Mouse (Mus musculus): ENCODE data around the gene Ulk4. TPM values are rescaled to one million over a fixed set of nuclear protein-coding genes. Genes with fewer than 3 reads are reported as not detected.
"Not testable (repeated sequence)": the region's sequence is repeated elsewhere in the genome, so short reads cannot be mapped to it uniquely, and the experiment has no call there.

The Ulk4 gene
- polyA plus RNA-seq, 1 experiment from 2014 or later: 213 TPM

DNA sequence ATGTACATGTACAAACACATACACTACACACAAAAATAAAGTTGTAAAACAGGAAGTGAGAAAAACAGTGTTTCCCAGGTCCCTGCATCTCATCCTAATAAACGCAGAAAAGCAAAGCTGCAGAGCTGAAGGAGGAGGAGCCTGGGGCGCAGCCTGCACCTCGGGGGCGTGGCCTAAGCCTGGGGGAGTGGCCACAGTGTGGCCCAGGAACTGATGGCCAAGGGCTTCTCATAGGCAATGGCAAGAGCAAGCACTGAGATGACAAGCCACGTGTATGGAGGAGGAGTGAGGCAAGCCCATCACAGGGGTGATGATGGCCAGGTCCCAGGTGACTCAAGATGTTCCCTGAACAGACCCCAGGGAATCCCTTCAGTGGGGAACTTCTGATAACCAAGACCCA, 35.2 kb downstream of the Ulk4 start:
- DNase-seq (ENCODE audit: low spot score) (no peak), ATAC-seq (replicated peaks; ENCODE audit: insufficient number of reproducible peaks, low FRiP score, low TSS enrichment, low read depth) (no peak)
- Histone ChIP-seq H3K27ac (replicated peaks; ENCODE audit: low read depth, low read length) (no peak overlapping the region), H3K4me2 (ENCODE audit: low read depth, low read length) (no peak overlapping the region), H3K27me3 (ENCODE audit: control insufficient read depth, insufficient read depth, low read length) (no peaks in the 10 kb centered on the region), H3K36me3 (replicated peaks; ENCODE audit: control insufficient read depth, insufficient read depth, low read depth, low read length) (no peaks in the 10 kb centered on the region), H3K9me3 (replicated peaks; ENCODE audit: control insufficient read depth, low read length) (no peaks in the 10 kb centered on the region), H3K9ac (replicated peaks; ENCODE audit: low read length) (no peak overlapping the region), H3K4me1 (ENCODE audit: control insufficient read depth, insufficient read depth, low read length) (no peaks in the 10 kb centered on the region), H3K4me3 (ENCODE audit: low read depth, low read length) (no peak overlapping the region)
- WGBS: 27% methylated on average over 5 of the region's 5 CpGs

DNA sequence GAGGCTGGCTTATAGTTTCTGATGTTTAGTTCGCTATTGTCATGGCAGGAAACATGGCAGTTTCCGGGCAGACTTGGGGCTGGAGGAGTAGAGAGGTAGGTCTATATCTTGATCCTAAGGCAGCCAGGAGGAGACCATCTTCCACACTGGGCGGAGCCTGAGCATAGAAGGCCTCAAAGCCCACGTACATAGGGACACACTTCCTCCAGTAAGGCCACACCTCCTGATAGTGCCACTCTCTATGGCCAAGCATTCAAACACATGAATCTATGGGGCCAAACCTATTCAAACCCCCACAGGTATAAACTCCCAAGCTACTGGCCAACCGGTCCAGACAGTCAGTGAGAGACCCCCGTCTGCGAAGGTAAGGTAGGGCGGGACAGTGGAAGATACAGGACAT, 35.6 kb downstream of the Ulk4 start:
- Histone ChIP-seq H3K9ac (replicated peaks; ENCODE audit: low read length) (no peak overlapping the region), H3K27ac (replicated peaks; ENCODE audit: low read depth, low read length) (no peak overlapping the region), H3K27me3 (ENCODE audit: control insufficient read depth, insufficient read depth, low read length) (no peaks in the 10 kb centered on the region), H3K4me1 (ENCODE audit: control insufficient read depth, insufficient read depth, low read length) (no peaks in the 10 kb centered on the region), H3K9me3 (replicated peaks; ENCODE audit: control insufficient read depth, low read length) (no peaks in the 10 kb centered on the region), H3K4me3 (ENCODE audit: low read depth, low read length) (no peak overlapping the region), H3K36me3 (replicated peaks; ENCODE audit: control insufficient read depth, insufficient read depth, low read depth, low read length) (no peaks in the 10 kb centered on the region), H3K4me2 (ENCODE audit: low read depth, low read length) (no peak overlapping the region)
- no peak for DNase-seq (ENCODE audit: low spot score)
- peak; percentile 52 for ATAC-seq (replicated peaks; ENCODE audit: insufficient number of reproducible peaks, low FRiP score, low TSS enrichment, low read depth)
- WGBS: 82% methylated on average over 8 of the region's 8 CpGs

DNA sequence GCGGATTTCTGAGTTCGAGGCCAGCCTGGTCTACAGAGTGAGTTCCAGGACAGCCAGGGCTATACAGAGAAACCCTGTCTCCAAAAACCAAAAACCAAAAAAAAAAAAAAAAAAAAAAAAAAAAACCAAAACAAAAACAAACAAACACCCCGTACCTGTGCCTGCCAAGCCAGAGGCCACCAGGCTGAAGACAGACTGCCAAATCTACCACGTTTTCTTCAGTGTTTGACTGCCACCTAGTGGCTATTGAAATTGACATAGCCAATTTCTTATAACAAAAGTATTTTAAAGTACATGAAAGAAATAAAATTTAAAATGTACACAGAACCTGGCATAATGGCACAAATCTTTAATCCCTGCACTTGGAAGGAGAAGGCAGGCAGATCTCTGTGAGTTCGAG, 36.8 kb downstream of the Ulk4 start:
- not testable (repeated sequence) for ATAC-seq (replicated peaks; ENCODE audit: insufficient number of reproducible peaks, low FRiP score, low TSS enrichment, low read depth); H3K27me3 ChIP-seq (ENCODE audit: control insufficient read depth, insufficient read depth, low read length); H3K9ac ChIP-seq (replicated peaks; ENCODE audit: low read length); H3K9me3 ChIP-seq (replicated peaks; ENCODE audit: control insufficient read depth, low read length); H3K36me3 ChIP-seq (replicated peaks; ENCODE audit: control insufficient read depth, insufficient read depth, low read depth, low read length); H3K4me3 ChIP-seq (ENCODE audit: low read depth, low read length); H3K4me2 ChIP-seq (ENCODE audit: low read depth, low read length); H3K4me1 ChIP-seq (ENCODE audit: control insufficient read depth, insufficient read depth, low read length); H3K27ac ChIP-seq (replicated peaks; ENCODE audit: low read depth, low read length)
- peak; percentile 88 for DNase-seq (ENCODE audit: low spot score)
- WGBS: 34% methylated on average over 4 of the region's 5 CpGs

DNA sequence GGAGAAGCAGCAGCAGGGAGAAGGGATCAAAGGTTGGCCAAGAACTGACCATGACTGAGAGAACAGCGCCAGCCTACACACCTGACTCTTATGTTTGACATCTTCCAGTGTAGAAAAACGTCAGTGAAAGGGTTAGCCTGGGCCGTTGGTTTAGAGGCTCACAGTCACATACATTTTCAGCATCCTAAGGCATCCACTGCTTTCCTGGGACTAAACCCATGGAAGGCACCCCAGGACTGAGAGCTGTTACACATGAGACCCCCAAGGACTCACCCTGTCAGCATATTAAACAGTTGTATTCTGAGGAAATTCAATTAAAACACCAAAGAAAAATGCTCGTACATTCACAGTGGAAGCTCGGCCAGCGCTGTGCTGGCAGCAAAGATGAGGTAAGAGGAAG, 37.4 kb downstream of the Ulk4 start:
- Histone ChIP-seq H3K9ac (replicated peaks; ENCODE audit: low read length) (no peak overlapping the region), H3K27ac (replicated peaks; ENCODE audit: low read depth, low read length) (no peak overlapping the region), H3K36me3 (replicated peaks; ENCODE audit: control insufficient read depth, insufficient read depth, low read depth, low read length) (no peaks in the 10 kb centered on the region), H3K4me1 (ENCODE audit: control insufficient read depth, insufficient read depth, low read length) (no peaks in the 10 kb centered on the region), H3K9me3 (replicated peaks; ENCODE audit: control insufficient read depth, low read length) (no peaks in the 10 kb centered on the region), H3K4me2 (ENCODE audit: low read depth, low read length) (no peak overlapping the region), H3K4me3 (ENCODE audit: low read depth, low read length) (no peak overlapping the region), H3K27me3 (ENCODE audit: control insufficient read depth, insufficient read depth, low read length) (no peaks in the 10 kb centered on the region)
- WGBS: 85% methylated on average over 6 of the region's 6 CpGs
- DNase-seq (ENCODE audit: low spot score) (no peak), ATAC-seq (replicated peaks; ENCODE audit: insufficient number of reproducible peaks, low FRiP score, low TSS enrichment, low read depth) (no peak)

DNA sequence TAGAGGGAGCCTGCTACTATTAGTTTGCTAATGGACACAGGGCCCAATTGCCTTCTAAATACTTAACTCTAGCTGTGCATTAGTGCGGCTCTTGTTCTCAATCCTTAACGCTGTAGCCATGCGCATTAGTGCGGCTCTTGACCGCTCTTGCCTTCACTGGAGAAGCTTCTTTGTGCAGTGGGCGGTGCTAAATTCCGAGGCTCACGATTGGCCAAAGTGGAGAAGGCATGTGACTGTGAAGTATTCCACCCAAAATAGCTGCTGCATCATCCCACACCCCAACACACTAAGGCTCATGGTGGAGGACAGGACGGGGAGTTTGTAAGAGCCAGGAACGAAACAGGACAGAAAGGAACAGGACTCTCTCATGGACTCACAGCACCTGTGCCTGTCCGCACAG, 58.4 kb downstream of the Ulk4 start:
- no peaks in the 10 kb centered on the region for H3K27me3 ChIP-seq (ENCODE audit: control insufficient read depth, insufficient read depth, low read length)
- H3K9me3 ChIP-seq (replicated peaks; ENCODE audit: control insufficient read depth, low read length): no peaks in the 10 kb centered on the region
- no peaks in the 10 kb centered on the region for H3K36me3 ChIP-seq (replicated peaks; ENCODE audit: control insufficient read depth, insufficient read depth, low read depth, low read length)
- H3K27ac ChIP-seq (replicated peaks; ENCODE audit: low read depth, low read length): no peak overlapping the region
- no peak overlapping the region for H3K4me2 ChIP-seq (ENCODE audit: low read depth, low read length)
- 80% methylated on average over 11 of the region's 11 CpGs for WGBS
- ATAC-seq (replicated peaks; ENCODE audit: insufficient number of reproducible peaks, low FRiP score, low TSS enrichment, low read depth) (no peak), DNase-seq (ENCODE audit: low spot score) (no peak)
- H3K4me1 ChIP-seq (ENCODE audit: control insufficient read depth, insufficient read depth, low read length): no peaks in the 10 kb centered on the region
- no peak overlapping the region for H3K4me3 ChIP-seq (ENCODE audit: low read depth, low read length)
- H3K9ac ChIP-seq (replicated peaks; ENCODE audit: low read length): no peak overlapping the region

DNA sequence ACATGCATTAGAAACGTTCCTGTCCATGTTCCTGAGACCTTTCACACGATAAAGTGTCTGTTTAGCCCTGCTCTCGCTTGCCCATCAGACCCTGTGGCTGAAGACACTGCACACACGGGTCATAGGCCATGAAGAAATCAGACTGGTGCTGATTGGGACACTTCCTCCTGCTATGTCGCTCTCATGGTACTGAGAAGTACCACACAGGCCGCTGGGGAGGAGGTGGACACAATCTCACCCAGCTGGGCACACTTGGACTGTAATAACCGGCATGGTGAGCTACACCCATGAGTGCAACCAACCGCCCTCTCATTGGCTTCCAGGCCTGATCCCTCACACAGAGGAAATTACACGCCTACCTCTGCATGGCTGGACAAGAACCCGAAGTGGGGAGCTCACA, 58.8 kb downstream of the Ulk4 start:
- no peak for DNase-seq (ENCODE audit: low spot score)
- 82% methylated on average over 10 of the region's 10 CpGs for WGBS
- H3K27me3 ChIP-seq (ENCODE audit: control insufficient read depth, insufficient read depth, low read length): no peaks in the 10 kb centered on the region

DNA sequence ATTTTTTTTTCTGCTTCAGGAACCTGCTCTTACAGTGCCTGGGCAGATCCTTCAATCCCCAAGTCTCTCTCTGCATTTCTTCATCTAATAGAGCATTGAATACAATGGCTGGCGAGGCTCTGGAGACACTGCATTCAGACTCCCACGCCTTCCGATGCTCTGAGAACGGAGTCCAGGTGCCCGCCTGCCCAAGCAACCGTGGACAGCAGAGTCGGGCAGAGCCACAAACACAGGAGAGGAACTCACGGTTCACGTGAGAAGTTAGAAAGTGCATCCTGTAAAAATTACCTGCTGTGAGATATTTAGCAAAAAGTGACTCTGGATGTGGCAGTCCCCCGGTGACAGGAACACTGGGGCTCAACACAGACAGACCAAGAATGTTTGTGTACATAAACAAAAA, 59.3 kb downstream of the Ulk4 start:
- no peak overlapping the region for H3K9ac ChIP-seq (replicated peaks; ENCODE audit: low read length)
- H3K27me3 ChIP-seq (ENCODE audit: control insufficient read depth, insufficient read depth, low read length): no peaks in the 10 kb centered on the region
- no peaks in the 10 kb centered on the region for H3K4me1 ChIP-seq (ENCODE audit: control insufficient read depth, insufficient read depth, low read length)
- H3K4me2 ChIP-seq (ENCODE audit: low read depth, low read length): no peak overlapping the region
- no peaks in the 10 kb centered on the region for H3K36me3 ChIP-seq (replicated peaks; ENCODE audit: control insufficient read depth, insufficient read depth, low read depth, low read length)
- WGBS: 93% methylated on average over 10 of the region's 10 CpGs
- no peak overlapping the region for H3K27ac ChIP-seq (replicated peaks; ENCODE audit: low read depth, low read length)
- ATAC-seq (replicated peaks; ENCODE audit: insufficient number of reproducible peaks, low FRiP score, low TSS enrichment, low read depth) (no peak), DNase-seq (ENCODE audit: low spot score) (no peak)
- no peak overlapping the region for H3K4me3 ChIP-seq (ENCODE audit: low read depth, low read length)
- H3K9me3 ChIP-seq (replicated peaks; ENCODE audit: control insufficient read depth, low read length): no peaks in the 10 kb centered on the region

More for the DNA sequence above, 58.8 kb downstream of the Ulk4 start:
- no peaks in the 10 kb centered on the region for H3K4me1 ChIP-seq (ENCODE audit: control insufficient read depth, insufficient read depth, low read length)
- no peaks in the 10 kb centered on the region for H3K9me3 ChIP-seq (replicated peaks; ENCODE audit: control insufficient read depth, low read length)
- no peak overlapping the region for H3K4me2 ChIP-seq (ENCODE audit: low read depth, low read length)
- ATAC-seq (replicated peaks; ENCODE audit: insufficient number of reproducible peaks, low FRiP score, low TSS enrichment, low read depth): no peak
- no peak overlapping the region for H3K4me3 ChIP-seq (ENCODE audit: low read depth, low read length)
- no peak overlapping the region for H3K9ac ChIP-seq (replicated peaks; ENCODE audit: low read length)
- no peaks in the 10 kb centered on the region for H3K36me3 ChIP-seq (replicated peaks; ENCODE audit: control insufficient read depth, insufficient read depth, low read depth, low read length)
- no peak overlapping the region for H3K27ac ChIP-seq (replicated peaks; ENCODE audit: low read depth, low read length)

DNA sequence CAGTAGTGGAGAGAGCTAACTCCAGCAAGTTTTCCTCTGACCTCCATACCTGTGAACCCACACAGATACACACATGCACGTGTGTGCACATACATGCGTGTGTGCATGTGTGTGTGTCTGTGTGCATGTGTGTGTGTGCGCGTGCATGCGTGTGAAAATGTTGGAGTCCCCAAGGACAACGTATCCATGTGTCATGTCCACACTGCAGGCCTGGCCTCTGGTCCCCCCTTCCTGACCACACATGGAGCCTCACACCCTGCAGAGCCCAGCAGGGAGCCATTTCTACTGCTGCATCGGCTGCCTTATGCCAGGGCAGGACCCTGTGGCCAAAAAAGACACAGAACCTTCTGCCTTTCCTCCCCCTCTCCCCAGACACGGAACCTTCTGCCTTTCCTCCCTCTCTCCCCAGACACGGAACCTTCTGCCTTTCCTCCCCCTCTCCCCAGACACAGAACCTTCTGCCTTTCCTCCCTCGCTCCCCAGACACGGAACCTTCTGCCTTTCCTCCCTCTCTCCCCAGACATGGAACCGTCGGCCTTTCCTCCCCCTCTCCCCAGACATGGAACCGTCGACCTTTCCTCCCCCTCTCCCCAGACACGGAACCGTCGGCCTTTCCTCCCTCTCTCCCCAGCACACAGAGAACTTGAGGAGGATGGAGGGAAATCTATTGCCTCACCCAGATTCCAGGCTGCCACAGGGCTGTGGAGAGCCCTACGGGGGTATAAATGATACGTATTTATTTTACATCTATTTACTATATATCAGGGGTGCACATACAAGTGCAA, 60.3 kb downstream of the Ulk4 start:
- no peak for ATAC-seq (replicated peaks; ENCODE audit: insufficient number of reproducible peaks, low FRiP score, low TSS enrichment, low read depth)
- 77% methylated on average over 20 of the region's 20 CpGs for WGBS
- H3K27ac ChIP-seq (replicated peaks; ENCODE audit: low read depth, low read length): no peak overlapping the region

More for the DNA sequence above, 60.3 kb downstream of the Ulk4 start:
- Histone ChIP-seq H3K4me1 (ENCODE audit: control insufficient read depth, insufficient read depth, low read length) (no peaks in the 10 kb centered on the region), H3K9me3 (replicated peaks; ENCODE audit: control insufficient read depth, low read length) (no peaks in the 10 kb centered on the region), H3K36me3 (replicated peaks; ENCODE audit: control insufficient read depth, insufficient read depth, low read depth, low read length) (no peaks in the 10 kb centered on the region), H3K27me3 (ENCODE audit: control insufficient read depth, insufficient read depth, low read length) (no peaks in the 10 kb centered on the region), H3K9ac (replicated peaks; ENCODE audit: low read length) (no peak overlapping the region), H3K4me2 (ENCODE audit: low read depth, low read length) (no peak overlapping the region), H3K4me3 (ENCODE audit: low read depth, low read length) (no peak overlapping the region)
- no peak for DNase-seq (ENCODE audit: low spot score)
